Mouse (Mus musculus): ENCODE data around the gene Bend4.
A peak's percentile ranks its signal among the peaks of the same experiment; 100 is the strongest.

Gene Bend4

DNA sequence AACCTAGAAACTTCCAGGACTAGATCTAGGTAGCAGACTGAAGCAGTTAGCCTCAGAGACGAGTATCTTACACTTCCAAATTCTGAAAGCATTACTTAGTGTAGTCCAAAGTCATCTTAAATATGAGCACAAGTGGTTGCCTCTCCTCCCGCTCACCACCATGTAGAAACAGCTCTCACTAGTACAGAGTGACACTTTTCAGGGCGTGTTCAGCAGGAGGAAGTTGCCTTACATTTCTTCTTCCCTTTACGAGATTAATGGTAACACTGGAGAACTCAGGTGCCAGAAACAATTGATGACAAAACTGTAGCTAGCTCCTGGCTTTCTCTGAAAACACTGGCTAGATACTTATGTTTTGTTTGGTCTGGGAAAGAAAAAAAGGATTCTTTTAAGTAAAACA, 8.7 kb downstream of the Bend4 start:
- DNase-seq (ENCODE audit: low read depth), result peak; percentile 40

GRCm38 (mm10) chr5:67411475-67411874, 16.6 kb downstream of the Bend4 start:
- DNase-seq (ENCODE audit: low read depth), result no peak

GRCm38 (mm10) chr5:67410426-67410825, 17.7 kb downstream of the Bend4 start:
- DNase-seq (ENCODE audit: low read depth), result no peak

DNA sequence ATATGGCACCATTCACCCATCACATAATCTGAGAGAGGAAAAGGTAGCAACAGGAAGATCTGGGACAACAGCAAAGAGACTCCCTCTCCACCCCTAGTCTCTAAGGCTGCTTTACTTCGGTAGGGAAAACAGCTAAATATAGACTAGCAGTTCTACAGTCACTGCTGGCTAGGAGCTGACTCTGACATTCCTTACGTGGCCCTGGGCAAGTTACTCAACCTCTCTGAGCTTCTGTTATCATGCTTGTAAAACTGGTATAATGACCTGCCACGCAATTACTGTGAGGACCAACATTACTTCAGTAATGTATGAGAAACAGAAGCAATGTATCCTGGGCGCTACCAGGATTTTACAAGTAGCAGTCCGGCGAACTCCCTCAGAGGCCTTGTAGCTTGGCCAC, 19.7 kb downstream of the Bend4 start:
- DNase-seq (ENCODE audit: low read depth), result no peak

DNA sequence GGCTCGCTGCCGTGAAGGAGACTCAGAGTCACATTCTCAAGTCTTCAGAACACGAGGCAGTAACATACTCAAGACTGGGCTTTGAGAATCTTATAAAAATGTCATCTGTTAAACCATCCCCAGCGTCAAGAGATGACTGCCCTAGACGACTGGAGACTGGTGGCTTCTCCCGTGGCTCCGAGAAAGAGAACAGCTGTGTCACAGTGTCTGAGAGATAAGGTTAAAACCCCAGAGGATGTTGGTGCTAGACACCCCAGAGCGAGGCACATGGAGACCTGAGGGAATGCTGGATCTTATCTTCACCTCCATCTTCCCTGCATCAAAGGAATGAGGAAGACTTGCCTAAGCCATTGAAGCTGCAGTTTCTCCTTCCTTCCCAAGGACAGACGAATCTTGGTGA, 23.2 kb downstream of the Bend4 start:
- DNase-seq (ENCODE audit: low read depth), result no peak

DNA sequence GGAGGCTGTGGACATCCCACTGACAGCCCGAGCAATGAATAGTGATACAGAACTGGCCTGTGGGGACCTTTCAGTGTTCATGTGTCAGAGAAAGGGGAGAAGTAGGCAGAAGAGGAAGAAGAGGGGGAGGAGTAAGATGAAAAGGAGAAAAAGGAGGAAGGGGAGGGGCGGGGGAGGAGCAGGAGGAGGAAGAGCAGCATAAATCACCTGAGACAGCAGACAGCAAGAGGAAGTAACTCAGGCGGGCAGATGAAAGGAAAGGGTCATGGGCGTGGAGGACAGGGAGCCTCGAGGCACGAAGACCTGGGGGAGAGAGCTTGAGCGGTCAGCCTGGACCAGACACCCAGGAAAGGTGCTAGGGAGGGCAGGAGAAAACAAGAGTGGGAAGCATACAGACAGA, 23.7 kb downstream of the Bend4 start:
- DNase-seq (ENCODE audit: low read depth), result no peak

DNA sequence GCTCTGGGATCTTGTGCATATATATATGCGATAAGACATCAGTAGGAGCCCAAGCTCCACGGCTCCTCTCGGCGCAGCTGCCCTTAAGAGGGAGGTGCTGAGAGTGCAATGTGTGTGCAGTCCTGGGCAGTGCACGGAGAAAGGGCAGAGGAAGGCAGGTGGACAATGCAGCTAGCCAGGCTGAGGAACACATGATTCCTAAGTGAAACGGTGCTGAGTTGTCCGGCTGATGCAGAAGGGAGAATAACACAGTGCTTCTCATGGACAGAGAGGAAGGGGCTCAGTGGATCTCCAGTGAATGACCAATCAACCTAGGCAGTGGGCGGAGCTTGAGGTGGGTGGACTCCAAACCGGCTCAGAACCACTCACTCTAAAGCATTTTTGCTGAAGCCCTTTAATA, 26.5 kb downstream of the Bend4 start:
- no peak for DNase-seq (ENCODE audit: low read depth)

DNA sequence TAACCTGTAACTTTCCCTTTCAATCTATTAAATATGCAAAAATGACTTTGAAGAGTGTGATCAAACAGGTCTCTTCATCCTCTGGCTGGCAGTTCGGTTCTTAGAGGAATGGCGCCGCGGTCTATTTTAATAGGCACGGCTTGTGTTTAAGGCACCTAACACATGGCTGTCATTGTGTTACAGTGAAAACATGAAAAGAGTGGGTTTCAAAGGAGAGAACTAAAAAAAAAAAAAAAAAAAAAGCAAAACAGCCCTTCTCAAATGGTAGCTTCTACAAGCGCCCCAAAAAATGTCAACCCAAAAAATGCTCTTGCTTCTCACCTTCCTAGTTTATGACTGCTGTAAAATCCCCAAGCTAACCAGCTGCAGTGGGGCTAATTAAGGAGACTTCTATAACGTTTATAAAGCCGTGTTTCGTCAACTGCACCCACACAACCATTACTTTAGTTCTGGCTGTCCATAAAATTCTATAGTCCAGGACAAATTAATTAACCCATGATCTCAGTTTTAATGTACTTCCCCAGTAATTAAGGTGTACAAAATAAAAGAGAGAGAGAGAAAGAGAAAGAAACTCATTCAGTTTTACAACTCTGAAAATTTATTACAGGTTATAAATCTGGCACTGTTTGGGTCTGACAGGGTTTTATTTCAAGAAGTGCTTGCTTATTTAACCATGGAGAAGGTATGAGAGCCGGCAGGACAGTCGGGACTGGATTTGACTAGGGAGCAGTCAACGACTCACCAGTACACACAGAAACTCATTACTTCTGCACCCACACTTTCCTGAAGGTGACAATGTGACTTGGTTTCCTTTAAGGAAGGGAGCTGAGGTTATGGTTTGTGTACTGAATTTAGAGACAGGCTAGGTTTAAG, 27.3 kb downstream of the Bend4 start:
- no peak for DNase-seq (ENCODE audit: low read depth)

- no peak for DNase-seq (ENCODE audit: low read depth)
These were observed 28.1 kb downstream of the Bend4 start for GRCm38 (mm10) chr5:67399876-67400607.

DNA sequence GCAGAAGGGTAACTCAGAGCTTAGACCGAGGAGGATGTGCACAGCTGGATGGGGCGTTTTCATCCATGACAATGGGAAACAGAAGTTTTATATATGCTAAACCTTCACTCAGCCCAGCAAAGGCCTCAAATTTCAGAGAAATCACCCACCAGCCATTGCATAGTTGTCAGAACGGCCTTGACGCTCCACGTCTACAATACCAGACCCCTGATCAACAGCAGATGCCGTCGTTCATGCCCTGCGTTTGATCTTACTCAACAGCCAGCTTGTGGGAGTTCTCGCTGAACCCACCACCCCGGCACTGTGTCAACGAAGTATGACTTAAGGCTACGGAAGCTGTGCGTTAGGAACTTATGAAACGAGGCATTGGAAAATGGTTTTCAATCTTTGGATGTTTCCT, 30.9 kb downstream of the Bend4 start:
- no peak for DNase-seq (ENCODE audit: low read depth)

DNA sequence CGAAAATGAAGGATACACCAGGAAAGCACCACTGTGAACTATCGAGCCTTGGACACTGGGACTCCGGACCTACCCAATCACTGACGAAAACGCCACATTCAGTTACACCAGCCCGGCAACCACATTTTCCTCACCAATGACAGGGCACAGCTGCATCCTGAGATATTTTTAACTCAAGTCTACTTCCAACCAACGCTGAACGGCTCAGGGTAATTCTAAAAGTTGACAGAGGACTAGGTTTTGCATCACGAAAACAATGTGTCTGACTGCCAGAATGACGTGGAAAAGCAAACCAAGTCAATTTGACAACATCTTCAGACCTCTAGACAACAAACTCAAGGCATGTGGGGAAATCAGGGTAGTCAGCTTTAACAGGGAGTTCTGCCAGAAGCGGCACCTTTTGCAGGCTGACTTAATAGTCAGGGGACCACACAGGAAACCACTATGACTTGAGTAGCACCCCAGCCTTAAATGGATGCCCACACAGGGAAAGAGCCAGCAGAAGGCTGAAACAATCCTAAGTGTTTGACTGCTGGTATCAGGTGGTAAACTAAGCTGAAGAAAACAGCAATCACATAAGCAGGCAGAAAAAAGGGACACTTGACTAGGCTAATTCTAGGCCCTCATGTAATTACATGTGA, 32.8 kb downstream of the Bend4 start:
- DNase-seq (ENCODE audit: low read depth), result peak; percentile 97

DNA sequence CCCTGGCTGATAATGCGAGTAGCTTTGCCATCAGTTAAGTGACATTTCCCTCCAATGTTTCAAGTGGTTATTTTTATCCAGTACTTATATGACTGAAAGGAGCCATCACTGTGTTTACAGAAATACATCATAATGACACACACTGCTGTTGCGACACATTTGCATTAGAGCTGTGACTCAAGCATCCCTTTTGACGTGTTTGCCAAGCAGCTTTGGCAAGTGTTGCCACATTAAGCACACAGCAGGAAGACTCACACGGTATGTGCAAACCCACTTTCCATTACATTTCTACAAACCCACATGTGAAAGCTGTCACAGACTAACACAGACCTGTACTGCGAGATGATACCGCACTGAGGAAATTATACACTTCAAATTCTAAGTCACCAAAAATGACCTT, 34.2 kb downstream of the Bend4 start:
- DNase-seq (ENCODE audit: low read depth), result peak; percentile 96

DNA sequence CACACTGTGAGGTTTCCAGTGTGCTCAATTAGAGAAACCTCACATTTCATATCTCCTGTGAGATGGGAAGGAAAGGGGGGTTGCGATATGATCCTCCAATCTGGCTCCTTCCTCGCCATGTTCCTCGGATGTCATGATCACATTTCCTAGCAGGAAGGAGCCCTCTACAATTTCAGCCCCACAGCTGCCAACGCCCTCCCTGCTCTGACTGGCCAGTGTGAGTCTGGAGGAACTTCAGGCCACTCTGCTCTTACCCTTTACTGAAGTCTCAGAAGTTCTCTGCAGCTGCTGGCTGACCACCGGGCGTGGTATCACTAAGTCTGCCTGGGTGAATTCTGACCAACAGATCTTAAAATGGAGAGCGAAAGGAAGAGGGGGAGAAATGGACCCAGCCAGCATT, 45.6 kb downstream of the Bend4 start:
- no peak for DNase-seq (ENCODE audit: low read depth)

DNA sequence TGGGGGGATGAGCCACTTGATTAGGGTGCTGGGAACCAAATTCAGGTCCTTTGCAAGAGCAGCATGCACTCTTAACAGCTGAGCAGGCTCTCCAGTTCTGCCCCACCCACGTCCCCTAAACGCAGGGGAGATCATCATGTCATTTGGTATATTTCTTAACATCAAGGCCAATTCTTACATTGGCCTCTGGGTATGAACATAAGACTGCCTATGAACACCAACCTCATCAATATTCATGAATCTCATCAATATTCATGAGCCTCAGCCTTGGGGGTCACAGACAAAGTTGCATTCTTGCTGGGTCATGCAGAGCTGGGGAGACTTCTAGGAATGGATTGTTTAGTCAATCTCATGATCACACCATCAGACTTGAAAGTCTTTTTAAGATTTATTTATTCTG, 46.4 kb downstream of the Bend4 start:
- DNase-seq (ENCODE audit: low read depth), result no peak

DNA sequence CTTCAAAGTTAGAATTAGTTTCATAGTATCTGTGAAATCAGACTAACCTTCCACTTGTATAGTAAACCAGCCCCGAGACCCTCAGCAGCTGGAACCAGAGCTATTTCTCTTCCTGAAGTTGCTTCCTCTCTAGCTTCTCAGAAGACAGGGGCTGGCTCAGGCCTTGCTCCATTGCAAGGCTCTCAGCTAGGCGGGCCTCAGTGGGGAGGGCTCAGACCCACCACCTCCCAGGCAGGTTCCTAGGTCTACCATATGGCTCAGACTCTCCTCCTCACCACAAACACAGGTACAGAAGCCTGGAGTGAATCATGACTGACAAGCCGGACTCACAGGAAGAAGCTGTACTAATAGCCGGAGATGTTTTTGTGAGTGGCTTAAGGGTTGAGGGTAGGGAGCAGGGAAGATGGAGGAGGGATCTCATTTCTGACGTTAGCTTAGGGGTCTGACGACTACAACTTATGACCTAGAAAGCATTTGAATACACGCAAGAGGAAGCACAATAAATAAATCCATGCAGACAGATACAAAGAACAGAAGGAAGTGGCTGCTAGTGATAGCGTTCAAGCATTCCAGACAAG, 51.0 kb downstream of the Bend4 start:
- no peak for DNase-seq (ENCODE audit: low read depth)

DNA sequence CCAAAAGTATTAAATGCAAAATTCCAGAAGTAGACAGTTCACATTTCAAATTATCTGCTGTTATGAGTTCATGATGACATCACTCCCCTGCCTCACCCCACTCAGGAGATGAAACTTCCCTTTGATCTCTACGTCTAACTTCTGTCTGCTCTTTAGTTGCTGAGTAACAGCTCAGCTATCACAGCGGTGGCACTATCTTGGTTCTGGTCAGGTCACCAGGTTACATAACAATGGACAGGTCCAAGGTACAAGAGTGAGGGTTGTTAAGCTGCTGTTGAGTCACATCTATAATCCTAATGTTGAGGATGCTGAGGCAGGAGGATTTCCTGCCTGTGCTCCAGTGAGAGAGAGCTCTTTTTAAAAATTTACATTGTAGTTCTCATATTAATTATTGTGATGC, 65.2 kb downstream of the Bend4 start:
- DNase-seq (ENCODE audit: low read depth), result peak; percentile 14

- DNase-seq (ENCODE audit: low read depth), result no peak
These were observed 65.8 kb downstream of the Bend4 start for GRCm38 (mm10) chr5:67362316-67362715.

DNA sequence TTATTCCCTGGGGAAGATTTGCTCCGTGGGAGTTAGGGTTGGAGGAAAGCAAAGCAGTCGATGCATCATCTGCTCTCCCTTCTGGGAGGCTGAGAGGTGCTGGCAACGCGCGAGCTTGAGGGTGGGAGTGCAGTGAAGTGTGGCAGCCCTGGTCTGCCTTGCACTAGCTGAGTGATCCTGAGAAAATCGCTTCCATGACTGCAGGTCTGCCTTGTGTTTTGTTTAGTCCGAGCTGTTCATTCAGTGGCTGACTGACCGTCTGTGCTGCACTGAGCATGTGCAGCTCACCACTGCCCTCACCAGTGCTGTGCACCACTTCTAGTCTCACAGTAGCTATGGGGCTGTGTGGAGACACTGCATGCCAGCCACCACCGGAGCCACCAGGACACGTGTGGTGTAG, 79.2 kb downstream of the Bend4 start:
- DNase-seq (ENCODE audit: low read depth), result no peak

DNA sequence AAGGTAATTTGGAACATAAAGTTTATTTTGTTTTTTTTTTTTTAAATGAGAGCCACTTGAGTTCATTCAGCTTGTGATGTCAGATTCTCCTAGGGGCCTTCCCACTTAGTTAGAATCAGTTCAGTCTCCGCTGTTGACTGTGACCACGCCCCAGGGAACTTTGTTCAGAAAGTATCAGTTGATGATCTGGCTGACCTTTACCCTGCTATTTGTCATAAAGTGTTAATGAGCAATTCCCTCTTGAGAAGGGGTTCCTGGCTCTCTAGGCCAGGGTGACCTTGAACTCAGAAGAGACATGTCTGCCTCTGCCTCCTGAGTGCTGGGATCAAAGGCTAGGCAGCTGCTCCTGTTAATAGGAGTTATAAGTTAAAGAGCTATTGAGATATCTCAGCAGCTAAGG, 81.0 kb downstream of the Bend4 start:
- DNase-seq (ENCODE audit: low read depth), result no peak
